Mouse (Mus musculus) limb, embryonic 14.5 days (tissue): ENCODE results near the gene Gm49384. TPM values are rescaled to one million over a fixed set of nuclear protein-coding genes. Genes with fewer than 3 reads are reported as not detected.

Experiments used
- ATAC-seq: fragments of 200-750 bp; cut with Nextera tagmentation; 2 replicates; pipeline ENCODE4 v1.8.0; 2017; ENCODE audit warnings: low read depth, moderate number of reproducible peaks, moderate TSS enrichment; ENCODE audit not compliant: low FRiP score
- DNase-seq: peaks from one replicate; pipeline ENCODE4 v3.0.0-alpha.2; 2015; ENCODE audit warnings: low spot score
- H3K27ac ChIP-seq: fragments of 300-500 bp; sonication (generic); replicated peaks from 2 replicates; pipeline ENCODE4 v1.5.1; 2014; ENCODE audit warnings: low read depth, mild to moderate bottlenecking, low read length, moderate library complexity, mixed read lengths
- H3K27me3 ChIP-seq: fragments of 300-500 bp; sonication (generic); 2 replicates; pipeline ENCODE4 v1.6.1; 2014; ENCODE audit warnings: low read length, mixed read lengths; ENCODE audit not compliant: control insufficient read depth, insufficient read depth
- H3K36me3 ChIP-seq: fragments of 300-500 bp; sonication (generic); 2 replicates; pipeline ENCODE4 v1.6.1; 2014; ENCODE audit warnings: mild to moderate bottlenecking, low read length, moderate library complexity, mixed read lengths; ENCODE audit not compliant: control insufficient read depth, insufficient read depth
- H3K4me1 ChIP-seq: fragments of 300-500 bp; sonication (generic); 2 replicates; pipeline ENCODE4 v1.6.1; 2014; ENCODE audit warnings: antibody characterized with exemption, low read length, mixed read lengths; ENCODE audit not compliant: control insufficient read depth, insufficient read depth
- H3K4me2 ChIP-seq: fragments of 300-500 bp; sonication (generic); replicated peaks from 2 replicates; pipeline ENCODE4 v1.6.1; 2014; ENCODE audit warnings: low read depth, mild to moderate bottlenecking, low read length, moderate library complexity; ENCODE audit not compliant: severe bottlenecking
- H3K4me3 ChIP-seq: fragments of 300-500 bp; sonication (generic); replicated peaks from 2 replicates; pipeline ENCODE4 v1.5.1; 2014; ENCODE audit warnings: low read length
- H3K9ac ChIP-seq: fragments of 300-500 bp; sonication (generic); 2 replicates; pipeline ENCODE4 v1.6.1; 2014; ENCODE audit warnings: mild to moderate bottlenecking, low read depth, low read length, moderate library complexity; ENCODE audit not compliant: severe bottlenecking
- H3K9me3 ChIP-seq: fragments of 300-500 bp; sonication (generic); 2 replicates; pipeline ENCODE4 v1.6.1; 2016; ENCODE audit warnings: low read length; ENCODE audit not compliant: control insufficient read depth
- POLR2A ChIP-seq: fragments of 200-500 bp; IDR thresholded peaks from 2 replicates; pipeline ENCODE4 v1.8.0; 2012; ENCODE audit warnings: inconsistent platforms, mild to moderate bottlenecking, moderate library complexity, borderline replicate concordance; ENCODE audit not compliant: insufficient read depth, insufficient read length; ENCODE audit errors: extremely low read depth
- WGBS: fragments of 180-500 bp; shearing (Covaris S2); extraction: QIAGEN DNeasy Blood & Tissue Kit; methylation state at CpG from one replicate; pipeline ENCODE4 v1.1.7; 2014; 5-methylcytosine and 5-hydroxymethylcytosine counted together
- microRNA-seq: library from miRNA; unstranded; fragments of <30 nt; microRNA quantifications from one replicate; pipeline ENCODE4, GENCODE M21; 2016
- polyA plus RNA-seq, 2 experiments: library from polyadenylated mRNA; depleted of rRNA in 1 of 2; stranded (reverse) in 1 of 2; unstranded in 1 of 2; fragments of >200 nt; fragmentation: Nextera tagmentation in 1 of 2; extraction: Ambion mirVana in 1 of 2; gene quantifications; 2 replicates each; pipeline versions ENCODE4 v1.2.1 to v1.2.3; 2012 to 2014

The Gm49384 gene
- polyA plus RNA-seq, 2 experiments: 10.0 to 19.3 TPM

GRCm38 (mm10) chr12:69147166-69147735, 56.8 kb downstream of the Gm49384 start:
- Histone ChIP-seq H3K9ac (no peak overlapping the region), H3K4me2 (no peak overlapping the region), H3K4me3 (no peak overlapping the region), H3K27me3 (no peaks in the 10 kb centered on the region), H3K36me3 (no peaks in the 10 kb centered on the region), H3K4me1 (no peaks in the 10 kb centered on the region), H3K9me3 (no peaks in the 10 kb centered on the region), H3K27ac (no peak overlapping the region)
- DNase-seq (no peak), ATAC-seq (no peak)
- WGBS: 93% methylated on average over 5 of the region's 5 CpGs
- TF ChIP-seq POLR2A: no peak

GRCm38 (mm10) chr12:69143460-69143859, 60.6 kb downstream of the Gm49384 start:
- Histone ChIP-seq H3K9ac (no peak overlapping the region), H3K4me1 (no peaks in the 10 kb centered on the region), H3K27ac (no peak overlapping the region), H3K4me3 (no peak overlapping the region), H3K9me3 (no peaks in the 10 kb centered on the region), H3K27me3 (no peaks in the 10 kb centered on the region), H3K4me2 (no peak overlapping the region), H3K36me3 (no peaks in the 10 kb centered on the region)
- 80% methylated on average over 6 of the region's 6 CpGs for WGBS
- DNase-seq (no peak), ATAC-seq (no peak)
- TF ChIP-seq POLR2A: no peak

GRCm38 (mm10) chr12:69139841-69140240, 64.2 kb downstream of the Gm49384 start:
- DNase-seq (no peak), ATAC-seq (no peak)
- no peak for TF ChIP-seq POLR2A
- H3K27ac ChIP-seq: no peak overlapping the region
- no peak overlapping the region for H3K4me2 ChIP-seq
- no peak overlapping the region for H3K4me3 ChIP-seq
- H3K9ac ChIP-seq: no peak overlapping the region
- H3K36me3 ChIP-seq: no peaks in the 10 kb centered on the region
- 81% methylated on average over 7 of the region's 7 CpGs for WGBS
- no peaks in the 10 kb centered on the region for H3K4me1 ChIP-seq
- H3K9me3 ChIP-seq: no peaks in the 10 kb centered on the region
- no peaks in the 10 kb centered on the region for H3K27me3 ChIP-seq

Small RNA genes within 50 kb of the gene (microRNA-seq; reads per million reads assigned to microRNA genes)
- not detected for gene Gm47287
- 0.69 reads per million for gene Gm47295

Other genes starting within 250 kb of the Gm49384 start
- 2,273 and 3,523 TPM in 2 replicates for gene Rps29, start 45.1 kb downstream of the Gm49384 start, polyA plus RNA-seq (2012; rRNA removed)
- 1,759 and 1,849 TPM in 2 replicates for gene Rps29, start 45.1 kb downstream of the Gm49384 start, polyA plus RNA-seq (2014; fragmentation: Nextera tagmentation; extraction: Ambion mirVana)
- gene Lrr1, start 35.5 kb downstream of the Gm49384 start, polyA plus RNA-seq (2012; rRNA removed): 11.8 and 14.1 TPM in 2 replicates
- 17.4 and 19.8 TPM in 2 replicates for gene Lrr1, start 35.5 kb downstream of the Gm49384 start, polyA plus RNA-seq (2014; fragmentation: Nextera tagmentation; extraction: Ambion mirVana)
- 316 and 600 TPM in 2 replicates for gene Rpl36al, start 20.2 kb downstream of the Gm49384 start, polyA plus RNA-seq (2012; rRNA removed)
- gene Rpl36al, start 20.2 kb downstream of the Gm49384 start, polyA plus RNA-seq (2014; fragmentation: Nextera tagmentation; extraction: Ambion mirVana): 586 and 646 TPM in 2 replicates
- gene Mgat2, start 20.1 kb downstream of the Gm49384 start, polyA plus RNA-seq (2012; rRNA removed): 30.1 and 31.0 TPM in 2 replicates
- gene Mgat2, start 20.1 kb downstream of the Gm49384 start, polyA plus RNA-seq (2014; fragmentation: Nextera tagmentation; extraction: Ambion mirVana): 59.1 and 60.8 TPM in 2 replicates
- gene Gm49383, start 7.2 kb downstream of the Gm49384 start, polyA plus RNA-seq (2012; rRNA removed): 7.1 and 7.6 TPM in 2 replicates
- gene Gm49383, start 7.2 kb downstream of the Gm49384 start, polyA plus RNA-seq (2014; fragmentation: Nextera tagmentation; extraction: Ambion mirVana): 17.8 and 21.8 TPM in 2 replicates
- 5.3 and 5.6 TPM in 2 replicates for gene Dnaaf2, start 5.8 kb downstream of the Gm49384 start, polyA plus RNA-seq (2012; rRNA removed)
- 5.9 and 6.7 TPM in 2 replicates for gene Dnaaf2, start 5.8 kb downstream of the Gm49384 start, polyA plus RNA-seq (2014; fragmentation: Nextera tagmentation; extraction: Ambion mirVana)
- 35.7 and 37.1 TPM in 2 replicates for gene Pole2, start 23.9 kb upstream of the Gm49384 start, polyA plus RNA-seq (2012; rRNA removed)
- gene Pole2, start 23.9 kb upstream of the Gm49384 start, polyA plus RNA-seq (2014; fragmentation: Nextera tagmentation; extraction: Ambion mirVana): 26.3 and 27.4 TPM in 2 replicates
- gene Klhdc1, start 36.9 kb upstream of the Gm49384 start, polyA plus RNA-seq (2012; rRNA removed): 2.8 and 4.1 TPM in 2 replicates
- gene Klhdc1, start 36.9 kb upstream of the Gm49384 start, polyA plus RNA-seq (2014; fragmentation: Nextera tagmentation; extraction: Ambion mirVana): 9.1 and 9.5 TPM in 2 replicates
- gene Klhdc2, start 92.4 kb upstream of the Gm49384 start, polyA plus RNA-seq (2012; rRNA removed): 96.0 and 109 TPM in 2 replicates
- 124 and 140 TPM in 2 replicates for gene Klhdc2, start 92.4 kb upstream of the Gm49384 start, polyA plus RNA-seq (2014; fragmentation: Nextera tagmentation; extraction: Ambion mirVana)
- gene Nemf, start 152.9 kb upstream of the Gm49384 start, polyA plus RNA-seq (2012; rRNA removed): 31.2 and 37.8 TPM in 2 replicates
- gene Nemf, start 152.9 kb upstream of the Gm49384 start, polyA plus RNA-seq (2014; fragmentation: Nextera tagmentation; extraction: Ambion mirVana): 78.6 and 83.0 TPM in 2 replicates
- 106 and 118 TPM in 2 replicates for gene Arf6, start 167.9 kb upstream of the Gm49384 start, polyA plus RNA-seq (2012; rRNA removed)
- gene Arf6, start 167.9 kb upstream of the Gm49384 start, polyA plus RNA-seq (2014; fragmentation: Nextera tagmentation; extraction: Ambion mirVana): 81.4 and 82.2 TPM in 2 replicates
- gene Gm9887, start 168.2 kb upstream of the Gm49384 start, polyA plus RNA-seq (2012; rRNA removed): 0.53 and 0.58 TPM in 2 replicates
- 1.4 and 1.8 TPM in 2 replicates for gene Gm9887, start 168.2 kb upstream of the Gm49384 start, polyA plus RNA-seq (2014; fragmentation: Nextera tagmentation; extraction: Ambion mirVana)